Mouse (Mus musculus) embryo, embryonic 9.5 days (tissue): ENCODE results near the gene Hdac11.
A peak's percentile ranks its signal among the peaks of the same experiment; 100 is the strongest.

Experiments
- DNase-seq: peaks from one replicate; pipeline ENCODE4 v3.0.0-alpha.2; 2017; ENCODE audit errors: extremely low spot score

Gene Hdac11

GRCm38 (mm10) chr6:91137343-91137956, 19.0 kb upstream of the Hdac11 start:
- DNase-seq: no peak

- peak; percentile 72 for DNase-seq
These were observed 16.6 kb upstream of the Hdac11 start for GRCm38 (mm10) chr6:91139846-91140245.

GRCm38 (mm10) chr6:91145056-91145455, 11.4 kb upstream of the Hdac11 start:
- no peak for DNase-seq

- DNase-seq: no peak
These were observed 10.9 kb upstream of the Hdac11 start for GRCm38 (mm10) chr6:91145572-91145971.

GRCm38 (mm10) chr6:91146443-91147151, 9.9 kb upstream of the Hdac11 start:
- DNase-seq: no peak

DNA sequence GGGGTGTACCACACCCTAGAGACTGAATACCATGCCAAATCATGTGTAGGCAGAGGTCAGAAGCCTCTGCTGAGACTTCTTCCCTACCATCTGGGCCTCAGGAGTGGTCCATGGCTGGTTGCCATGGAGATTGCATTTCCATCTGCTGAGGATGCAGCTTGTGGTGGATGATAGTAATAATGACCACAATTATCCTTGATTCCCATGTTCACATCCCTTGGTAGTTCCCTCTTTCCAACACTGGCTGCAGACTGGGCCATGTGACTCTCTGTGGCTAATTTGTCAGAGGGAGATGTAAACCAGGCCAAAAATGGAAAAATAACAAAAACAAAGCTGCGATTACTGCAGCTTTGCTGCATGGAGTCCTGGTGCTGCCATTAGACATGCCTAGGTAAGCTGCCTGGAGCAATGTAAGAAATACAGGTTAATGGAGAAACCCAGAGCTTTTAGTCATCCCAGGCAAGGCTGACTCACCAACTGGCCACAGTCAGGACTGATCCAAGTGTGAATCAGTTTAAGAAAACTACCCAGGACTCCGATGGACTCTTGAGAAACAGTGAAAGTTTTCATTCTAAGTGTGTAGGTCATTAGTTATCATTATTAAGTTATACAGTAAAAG, 9.2 kb upstream of the Hdac11 start:
- no peak for DNase-seq

GRCm38 (mm10) chr6:91152892-91153548, 3.4 kb upstream of the Hdac11 start:
- DNase-seq: no peak

GRCm38 (mm10) chr6:91153549-91154064, 2.9 kb upstream of the Hdac11 start:
- peak; percentile 65 for DNase-seq

DNA sequence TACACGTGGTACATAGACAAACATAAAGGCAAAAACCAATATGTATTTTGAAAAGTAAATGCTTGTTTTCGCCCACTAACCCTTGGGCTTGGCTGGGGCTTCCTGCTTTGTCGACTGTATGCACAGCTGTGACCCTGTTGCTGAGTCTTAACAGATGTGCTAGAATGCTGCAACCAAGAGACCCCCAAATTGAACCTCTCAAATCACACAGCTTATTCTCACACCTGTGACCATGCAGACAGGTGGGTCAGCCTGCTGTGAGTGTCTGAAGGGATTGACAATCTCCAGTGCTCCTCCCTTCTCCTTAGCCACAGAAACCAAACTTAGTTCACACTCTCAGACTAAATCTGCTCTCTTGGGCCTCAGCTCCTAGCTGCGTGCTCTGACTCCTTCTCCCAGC, 1.8 kb upstream of the Hdac11 start:
- DNase-seq: no peak

GRCm38 (mm10) chr6:91155286-91155685, 1.2 kb upstream of the Hdac11 start:
- DNase-seq: no peak

DNA sequence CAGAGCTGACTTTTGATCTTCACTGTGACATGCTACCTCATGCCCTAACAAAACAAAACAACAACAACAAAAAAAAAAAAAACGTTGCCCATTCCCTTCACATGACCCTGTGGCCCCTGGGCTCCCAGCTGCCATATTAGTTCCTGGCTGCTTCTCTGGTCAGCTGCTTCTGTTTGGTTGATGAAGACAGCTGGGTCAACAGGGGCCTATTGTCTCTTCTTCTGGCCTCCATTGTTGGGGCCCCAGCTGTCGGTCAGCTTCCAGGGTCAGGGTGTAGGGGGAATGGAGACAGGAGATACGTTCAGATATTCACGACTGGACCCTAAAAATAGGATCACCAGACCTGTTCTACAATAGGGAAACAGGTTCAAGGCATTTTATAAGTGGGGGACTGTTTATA, 403 bp upstream of the Hdac11 start:
- DNase-seq: peak; percentile 28

DNA sequence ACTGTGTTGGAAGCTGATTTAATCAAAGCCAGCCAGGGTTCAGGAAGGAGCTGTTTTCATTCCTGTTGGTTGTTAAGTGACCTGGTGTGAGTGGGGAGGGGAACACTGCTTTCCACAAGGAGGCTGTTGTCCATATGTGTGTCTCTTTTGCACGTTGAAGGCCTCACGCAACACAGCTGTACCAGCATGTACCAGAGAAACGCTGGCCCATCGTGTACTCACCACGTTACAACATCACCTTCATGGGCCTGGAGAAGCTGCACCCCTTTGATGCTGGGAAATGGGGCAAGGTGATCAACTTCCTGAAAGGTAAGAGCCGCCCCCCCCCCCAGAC, 739 bp downstream of the Hdac11 start:
- DNase-seq: no peak

- DNase-seq: no peak
These were observed 2.6 kb downstream of the Hdac11 start for GRCm38 (mm10) chr6:91159047-91159446.

DNA sequence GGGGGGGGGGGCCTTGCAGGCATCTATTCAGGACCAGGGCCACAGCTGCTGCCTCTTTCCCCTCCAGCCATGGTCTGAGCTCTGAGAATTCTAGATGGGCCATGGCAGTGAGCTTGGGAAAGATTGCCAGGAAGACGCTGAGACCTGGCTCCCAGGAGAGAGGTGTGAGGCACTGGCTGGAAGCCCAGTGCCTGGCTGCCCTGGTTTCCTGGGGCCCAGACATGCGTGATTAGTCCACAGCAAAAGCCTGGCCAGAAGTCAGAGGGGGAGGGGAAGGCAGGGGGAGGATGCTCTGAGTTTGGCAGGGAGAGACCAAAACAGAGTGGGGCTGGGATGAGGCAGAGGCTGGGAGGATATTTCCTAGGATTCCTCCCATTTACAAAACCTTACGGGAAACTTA, 3.9 kb downstream of the Hdac11 start:
- DNase-seq: no peak

DNA sequence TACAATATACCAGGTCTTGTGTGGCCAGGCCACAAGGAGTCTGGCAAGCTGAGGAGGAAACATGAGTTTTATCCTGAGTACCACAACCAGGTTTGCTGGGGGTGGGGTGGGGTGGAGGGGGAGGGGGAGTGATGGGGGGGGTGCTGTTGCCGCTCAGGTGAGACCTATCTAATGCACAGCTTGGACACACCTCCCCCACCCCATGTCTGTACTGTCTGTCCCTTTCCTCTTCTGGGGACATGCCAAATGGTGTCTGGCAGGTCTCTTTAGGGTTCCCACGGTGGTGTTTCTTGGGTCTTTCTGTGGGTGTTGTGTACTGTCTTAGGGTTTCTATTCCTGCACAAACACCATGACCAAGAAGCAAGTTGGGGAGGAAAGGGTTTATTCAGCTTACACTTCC, 4.5 kb downstream of the Hdac11 start:
- no peak for DNase-seq

GRCm38 (mm10) chr6:91161506-91162235, 5.2 kb downstream of the Hdac11 start:
- DNase-seq: no peak

DNA sequence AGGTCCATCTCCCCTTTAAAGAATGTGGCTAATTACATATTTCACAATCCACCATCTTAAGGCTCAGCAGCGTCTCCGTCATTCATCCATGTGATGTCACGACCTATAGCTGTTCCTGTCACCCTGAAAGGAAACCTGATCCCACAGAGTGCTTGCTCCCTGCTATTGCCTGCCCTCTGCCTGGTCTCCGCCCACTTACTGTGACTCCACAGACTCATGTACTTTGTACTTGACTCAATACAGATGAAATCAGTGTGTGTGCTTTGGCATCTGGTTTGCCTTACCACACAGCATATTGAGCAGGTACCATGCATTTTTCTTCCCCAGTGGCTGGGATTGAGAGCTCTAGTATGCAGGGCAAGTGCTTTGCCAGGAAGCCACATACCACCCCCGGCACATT, 5.8 kb downstream of the Hdac11 start:
- DNase-seq: no peak

DNA sequence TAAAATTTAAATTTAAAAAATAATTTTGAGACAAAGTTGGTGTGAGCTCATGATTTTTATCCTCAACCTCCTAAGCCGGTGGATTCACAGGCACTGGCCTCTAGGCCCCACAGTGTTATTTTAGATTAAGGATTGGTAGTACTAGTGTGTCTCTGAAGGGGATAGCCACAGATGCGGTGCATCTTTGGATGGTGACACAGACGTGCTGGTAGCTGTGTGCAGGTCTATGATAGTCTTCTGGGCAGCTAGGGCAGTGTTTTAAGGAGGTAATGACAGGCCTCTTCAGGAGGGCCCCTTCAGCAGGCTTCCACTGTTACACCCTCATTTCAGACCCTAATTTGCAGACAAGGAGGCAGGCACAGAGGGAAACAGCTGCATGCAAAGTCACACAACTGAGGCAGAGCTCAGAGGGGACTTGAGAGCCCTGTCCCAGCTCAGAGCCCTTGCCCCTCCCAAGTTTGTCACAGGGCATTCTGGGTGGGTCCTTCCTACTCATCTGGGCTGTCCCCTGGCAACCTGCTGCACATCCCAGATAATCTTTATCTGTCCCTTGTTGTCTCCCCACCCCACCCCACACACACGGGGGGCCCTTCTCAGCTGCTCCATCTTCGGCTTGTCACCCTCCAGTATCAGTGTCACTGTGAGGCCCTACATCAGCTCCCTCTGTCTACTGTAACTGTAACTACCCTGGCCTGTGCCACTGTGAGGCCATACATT, 6.9 kb downstream of the Hdac11 start:
- DNase-seq: no peak

GRCm38 (mm10) chr6:91164584-91164983, 8.1 kb downstream of the Hdac11 start:
- no peak for DNase-seq

DNA sequence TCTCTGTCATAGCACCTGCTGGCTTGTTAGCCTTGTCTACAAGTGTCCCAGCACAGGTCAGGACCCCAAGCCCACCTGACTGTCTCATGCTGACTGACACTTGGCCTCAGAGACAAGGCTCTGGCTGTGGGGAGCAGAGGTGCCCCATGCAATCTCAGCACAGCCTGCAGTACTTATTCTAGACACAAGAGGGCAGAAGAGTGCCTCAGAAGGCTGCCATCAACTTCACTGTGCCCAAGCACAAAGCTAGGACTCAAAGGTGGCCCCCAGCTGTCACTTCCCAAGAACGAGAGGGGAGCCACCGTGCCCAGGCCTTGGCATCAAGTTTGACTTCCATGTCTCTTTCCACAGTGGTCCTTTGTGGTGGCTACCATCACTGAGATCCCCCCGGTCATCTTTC, 8.7 kb downstream of the Hdac11 start:
- DNase-seq: peak; percentile 72

GRCm38 (mm10) chr6:91167828-91168227, 11.4 kb downstream of the Hdac11 start:
- no peak for DNase-seq
